Mouse (Mus musculus) olfactory bulb, adult 2 months (tissue): ENCODE measurements around the gene Prkg1. TPM values are rescaled to one million over a fixed set of nuclear protein-coding genes. Genes with fewer than 3 reads are reported as not detected.
"Not testable (repeated sequence)": the region's sequence is repeated elsewhere in the genome, so short reads cannot be mapped to it uniquely, and the experiment has no call there.

Source experiments
- H3K27ac ChIP-seq: fragments of 200-500 bp; 2 replicates; pipeline ENCODE4 v1.5.1; 2012; ENCODE audit warnings: low read depth, low read length; ENCODE audit not compliant: insufficient read depth
- H3K4me1 ChIP-seq: fragments of 200-500 bp; 2 replicates; pipeline ENCODE4 v1.6.1; 2012; ENCODE audit warnings: low read length; ENCODE audit not compliant: control insufficient read depth, insufficient read depth
- H3K4me3 ChIP-seq: fragments of 200-500 bp; 2 replicates; pipeline ENCODE4 v1.5.1; 2012; ENCODE audit warnings: mild to moderate bottlenecking, low read depth, low read length, moderate library complexity; ENCODE audit not compliant: insufficient read depth
- CTCF ChIP-seq: fragments of 200-500 bp; IDR thresholded peaks from 2 replicates; pipeline ENCODE4 v1.5.1; 2012; ENCODE audit warnings: low read depth, mild to moderate bottlenecking, low read length, moderate library complexity; ENCODE audit not compliant: insufficient read depth
- POLR2A ChIP-seq: fragments of 200-500 bp; IDR thresholded peaks from 2 replicates; pipeline ENCODE4 v1.6.1; 2012; ENCODE audit warnings: mild to moderate bottlenecking, low read depth, low read length, moderate library complexity; ENCODE audit not compliant: insufficient read depth
- WGBS: fragments of 180-500 bp; shearing (Covaris S2); methylation state at CpG from one replicate; pipeline ENCODE4 v1.1.7; 2018; 5-methylcytosine and 5-hydroxymethylcytosine counted together
- polyA plus RNA-seq: library from polyadenylated mRNA; stranded (reverse); fragments of >200 nt; gene quantifications from 2 replicates; pipeline ENCODE4 v1.2.4, GENCODE M21; 2012; ENCODE audit warnings: low replicate concordance; ENCODE audit not compliant: missing spikeins, insufficient read depth, insufficient read length

The Prkg1 gene
- polyA plus RNA-seq, 1 experiment: not detected

DNA sequence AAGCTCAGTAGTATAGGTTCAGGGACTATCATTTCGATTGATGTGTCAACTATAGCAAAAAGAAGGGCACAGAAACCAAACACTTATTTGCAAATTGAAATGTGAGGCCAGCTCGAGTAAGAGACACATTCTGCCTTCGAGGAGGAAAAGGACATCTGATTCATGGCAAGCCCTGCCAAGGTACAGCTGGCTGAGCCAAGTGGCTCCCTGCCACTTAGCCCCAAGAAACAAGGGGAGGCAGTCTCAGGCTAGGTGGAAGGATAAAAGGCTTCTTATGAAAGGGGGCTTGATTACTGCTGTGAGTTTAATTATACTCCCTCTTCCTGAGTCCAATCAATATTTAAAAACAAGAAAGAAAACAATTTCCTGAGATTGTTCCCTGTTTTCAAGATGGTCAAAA is 403.7 kb downstream of the Prkg1 start:
- Histone ChIP-seq H3K4me3 (no peak overlapping the region), H3K4me1 (no peaks in the 10 kb centered on the region), H3K27ac (no peak overlapping the region)
- TF ChIP-seq CTCF (no peak), POLR2A (no peak)
- 29% methylated on average over 3 of the region's 3 CpGs for WGBS

DNA sequence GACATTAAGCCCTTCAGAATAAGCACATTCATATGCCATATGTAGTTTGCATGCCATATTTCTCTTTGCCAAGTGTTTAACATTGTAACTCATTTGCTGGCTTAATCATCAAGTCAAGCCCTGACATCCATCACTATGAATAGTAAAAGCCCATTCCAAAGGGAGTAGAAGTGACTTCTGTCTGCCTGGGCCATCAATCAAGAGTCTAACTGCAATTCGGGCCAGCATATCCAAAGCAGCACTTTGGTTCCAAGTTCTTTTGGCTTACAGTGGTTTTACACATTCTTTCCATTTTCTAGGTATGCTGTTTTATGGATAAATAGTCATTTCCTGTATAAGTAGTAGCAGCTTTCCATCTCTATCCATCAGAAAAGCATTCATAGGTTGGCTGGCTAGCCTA is 409.9 kb downstream of the Prkg1 start:
- WGBS: 84% methylated on average over 1 of the region's 1 CpGs

DNA sequence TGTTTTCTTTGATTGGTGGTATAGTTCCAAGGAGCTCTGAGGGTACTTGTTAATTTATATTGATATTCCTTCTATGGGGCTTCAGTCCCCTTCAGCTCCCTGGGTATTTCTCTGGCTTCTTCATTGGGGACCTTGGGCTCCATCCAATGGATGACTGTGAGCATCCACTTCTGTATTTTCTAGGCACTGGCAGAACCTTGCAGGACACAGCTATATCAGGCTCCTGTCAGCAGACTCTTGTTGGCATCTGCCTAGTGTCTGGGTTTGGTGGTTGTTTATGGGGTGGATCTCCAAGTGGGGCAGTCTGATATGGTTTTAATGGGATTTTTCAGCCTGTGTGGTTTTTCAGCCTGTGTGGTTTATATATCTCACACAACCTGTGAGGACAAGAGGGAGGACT is 412.0 kb downstream of the Prkg1 start:
- H3K4me1 ChIP-seq, H3K27ac ChIP-seq, H3K4me3 ChIP-seq: not testable (repeated sequence)

More for the DNA sequence above, 409.9 kb downstream of the Prkg1 start:
- H3K4me3 ChIP-seq: no peak overlapping the region
- no peaks in the 10 kb centered on the region for H3K4me1 ChIP-seq
- no peak overlapping the region for H3K27ac ChIP-seq
- TF ChIP-seq CTCF: no peak
- TF ChIP-seq POLR2A: no peak

DNA sequence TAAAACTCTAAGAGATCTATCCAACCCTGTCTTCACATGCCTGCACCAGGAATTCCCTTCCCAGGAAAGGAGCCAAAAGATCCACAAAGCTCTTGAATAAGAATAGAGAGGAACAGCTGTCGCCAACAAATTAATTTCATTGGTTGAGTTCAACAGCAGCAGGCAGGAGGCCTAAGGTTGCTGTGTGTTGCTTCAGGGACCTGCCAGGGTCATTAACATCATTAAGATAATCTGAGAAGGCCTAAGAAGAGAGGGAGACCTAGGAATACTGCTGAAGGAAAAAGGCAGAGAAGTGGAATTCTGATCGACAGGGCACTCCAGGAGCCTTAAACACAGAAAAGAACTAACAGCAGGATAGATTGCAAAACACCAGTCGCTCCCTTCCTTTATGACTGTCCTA is 413.0 kb downstream of the Prkg1 start:
- no peak overlapping the region for H3K4me3 ChIP-seq
- TF ChIP-seq POLR2A: no peak
- TF ChIP-seq CTCF: no peak
- no peaks in the 10 kb centered on the region for H3K4me1 ChIP-seq
- no peak overlapping the region for H3K27ac ChIP-seq
- WGBS: 47% methylated on average over 3 of the region's 3 CpGs

DNA sequence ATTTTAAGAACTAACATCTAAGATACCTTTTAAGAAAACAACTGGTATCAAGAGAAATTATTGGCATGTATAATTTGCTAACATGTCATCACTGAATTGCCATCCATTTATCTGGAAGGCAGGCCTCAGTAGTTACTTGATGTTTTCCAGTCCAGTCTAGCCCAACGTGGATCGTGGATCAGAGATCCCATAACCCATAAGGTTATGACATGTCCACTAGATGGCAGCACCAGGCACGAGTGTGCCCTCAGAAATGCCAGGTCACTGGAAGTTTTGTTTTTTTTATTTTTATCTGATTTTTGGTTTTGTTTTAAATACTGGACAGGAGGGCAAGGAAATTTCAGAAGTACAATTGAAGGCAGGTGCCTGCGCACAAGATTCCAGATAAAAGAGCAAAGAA is 422.7 kb downstream of the Prkg1 start:
- WGBS: 23% methylated on average over 4 of the region's 4 CpGs
- Histone ChIP-seq H3K27ac (no peak overlapping the region), H3K4me3 (no peak overlapping the region), H3K4me1 (peaks cover 2% of the 10 kb centered on the region; the same call in 1 of the 2 replicates)
- TF ChIP-seq POLR2A (no peak), CTCF (no peak)

DNA sequence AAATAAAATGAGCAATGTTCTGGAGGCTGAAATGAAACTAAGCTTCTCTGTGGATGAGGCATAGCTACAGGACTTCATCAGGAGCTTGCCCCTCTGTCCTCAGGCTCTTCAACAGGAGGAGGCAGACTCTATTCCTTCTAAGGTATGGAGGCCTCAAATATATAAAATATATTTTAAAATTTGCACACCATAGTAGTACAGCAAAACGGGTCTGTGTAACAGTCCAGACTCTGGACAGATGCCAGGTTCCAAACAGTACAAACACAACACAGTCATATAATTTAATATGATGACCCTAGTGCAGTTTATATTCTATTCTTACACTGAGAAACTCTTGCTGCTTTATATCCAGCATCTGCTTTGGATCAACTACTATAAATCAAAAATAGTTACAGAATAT is 423.9 kb downstream of the Prkg1 start:
- Histone ChIP-seq H3K27ac (no peak overlapping the region), H3K4me1 (peaks cover 2% of the 10 kb centered on the region; the same call in 1 of the 2 replicates), H3K4me3 (no peak overlapping the region)
- WGBS: 44% methylated on average over 1 of the region's 1 CpGs
- TF ChIP-seq POLR2A (no peak), CTCF (no peak)

DNA sequence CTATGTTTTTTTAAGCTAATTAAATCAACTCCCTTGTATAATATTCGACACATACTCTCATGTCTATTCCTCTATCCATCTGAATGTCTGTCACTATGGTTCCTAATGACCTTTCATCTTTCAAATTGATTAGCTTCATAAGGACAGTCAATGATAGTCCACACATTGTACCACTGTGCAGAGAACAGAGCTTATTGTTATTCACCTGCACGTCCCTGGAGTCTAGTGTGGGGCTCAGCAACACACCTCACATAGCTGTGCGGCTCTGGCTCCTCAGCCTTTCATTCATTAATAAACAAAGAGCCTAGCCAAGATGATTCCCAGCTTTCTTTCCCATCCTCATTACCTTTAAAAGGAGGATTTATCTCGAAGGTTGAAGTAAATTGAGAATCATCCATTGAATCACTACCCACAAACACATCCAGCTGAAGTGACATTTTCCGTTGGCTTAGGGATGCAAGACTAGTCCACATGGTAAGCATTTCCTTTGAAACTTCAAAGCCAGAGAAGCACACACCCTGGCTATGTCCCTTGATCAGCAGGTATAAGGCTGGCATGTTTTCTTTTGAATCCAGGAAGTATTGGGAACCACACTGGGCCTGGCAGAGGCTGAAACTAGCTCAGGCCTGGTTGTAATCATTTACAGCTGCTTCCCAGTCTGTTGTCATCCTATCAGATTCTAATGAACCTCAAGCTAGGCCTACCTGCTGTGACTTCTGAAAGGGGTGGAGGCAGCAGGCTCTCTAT is 426.3 kb downstream of the Prkg1 start:
- Histone ChIP-seq H3K4me1 (peaks cover 2% of the 10 kb centered on the region; the same call in 1 of the 2 replicates), H3K4me3 (no peak overlapping the region), H3K27ac (no peak overlapping the region)
- 78% methylated on average over 5 of the region's 5 CpGs for WGBS
- TF ChIP-seq CTCF (no peak), POLR2A (no peak)

DNA sequence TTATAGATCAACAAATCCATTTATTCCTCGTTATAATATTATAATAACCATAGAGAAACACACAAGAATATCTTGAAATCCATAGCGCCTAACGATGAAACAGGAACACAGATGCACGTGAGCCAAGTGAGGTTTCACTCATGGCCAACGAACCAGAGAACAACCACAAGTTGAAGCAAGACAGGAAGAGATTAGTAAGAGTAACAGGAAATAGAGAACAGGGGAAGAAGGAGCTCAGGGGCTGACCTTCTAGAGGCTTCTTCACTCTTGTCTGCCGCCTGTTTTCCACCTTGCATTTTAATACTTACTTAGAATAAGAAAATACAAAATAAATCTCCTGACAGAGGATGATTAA is 427.0 kb downstream of the Prkg1 start:
- Histone ChIP-seq H3K4me3 (no peak overlapping the region), H3K4me1 (no peaks in the 10 kb centered on the region; the same call in 1 of the 2 replicates), H3K27ac (no peak overlapping the region)
- no peak for TF ChIP-seq POLR2A
- no peak for TF ChIP-seq CTCF
- WGBS: 81% methylated on average over 6 of the region's 6 CpGs

DNA sequence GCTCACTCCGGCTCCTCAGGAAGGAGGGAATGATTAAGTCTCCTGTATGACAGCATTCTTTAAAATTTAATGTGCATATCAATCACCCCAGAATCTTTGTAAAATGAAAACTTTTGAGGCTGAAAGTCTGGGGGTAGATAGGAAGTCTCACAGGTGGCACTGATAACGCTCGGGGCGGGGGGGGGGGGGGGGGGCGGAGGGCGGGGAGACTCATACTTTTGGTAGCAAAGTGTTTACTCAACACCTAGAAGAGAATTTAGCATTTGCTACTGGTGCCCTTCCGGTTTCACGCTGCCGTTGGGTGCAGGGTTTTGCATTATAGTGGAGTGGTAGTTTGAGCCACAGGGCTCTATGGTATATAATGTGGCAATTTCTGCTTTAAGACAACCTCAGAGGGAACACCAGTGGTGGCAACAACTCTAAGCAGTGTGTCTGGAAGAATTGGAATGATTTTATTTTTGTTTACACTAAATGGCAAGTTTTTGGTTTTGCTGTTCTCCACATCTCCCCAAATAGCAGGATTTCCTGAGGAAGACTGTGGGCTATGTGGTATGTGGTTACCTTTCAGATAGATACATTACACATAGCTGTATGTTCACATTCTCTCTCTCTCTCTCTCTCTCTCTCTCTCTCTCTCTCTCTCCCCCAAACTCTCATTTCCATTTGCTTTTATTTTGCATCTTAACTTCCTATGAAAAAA is 427.5 kb downstream of the Prkg1 start:
- no peaks in the 10 kb centered on the region; the same call in 1 of the 2 replicates for H3K4me1 ChIP-seq
- TF ChIP-seq CTCF: no peak
- no peak for TF ChIP-seq POLR2A
- H3K27ac ChIP-seq: no peak overlapping the region
- no peak overlapping the region for H3K4me3 ChIP-seq
- WGBS: 93% methylated on average over 9 of the region's 9 CpGs
